Mouse (Mus musculus): ENCODE results near the gene Six4. TPM values are rescaled to one million over a fixed set of nuclear protein-coding genes. Genes with fewer than 3 reads are reported as not detected.
"Not testable (repeated sequence)": the region's sequence is repeated elsewhere in the genome, so short reads cannot be mapped to it uniquely, and the experiment has no call there.

Gene Six4
- polyA plus RNA-seq, 1 experiment, result 0.78 TPM

DNA sequence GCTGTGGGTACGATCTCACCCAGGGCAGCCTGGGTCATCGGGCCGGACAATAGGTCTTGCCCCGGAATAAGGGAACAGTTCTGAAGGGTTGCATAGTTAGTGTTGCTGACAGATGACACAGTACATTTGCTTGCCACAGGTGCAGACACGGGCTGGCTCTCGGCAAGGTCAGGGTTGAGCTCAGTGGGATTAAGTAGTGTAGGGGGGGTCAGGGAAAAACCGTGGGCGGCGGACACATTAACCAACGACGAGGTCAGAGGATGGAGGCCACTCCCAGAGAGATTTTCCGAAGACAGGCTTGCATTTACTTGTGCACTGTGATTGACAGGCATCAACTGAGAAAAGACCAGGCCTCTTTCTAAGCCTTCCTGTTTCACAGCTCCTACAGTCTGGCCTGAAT, 9.5 kb downstream of the Six4 start:
- H3K4me3 ChIP-seq (ENCODE audit: insufficient read depth, low read depth, low read length), result no peak overlapping the region
- 77% methylated on average over 12 of the region's 12 CpGs for WGBS
- H3K27ac ChIP-seq (ENCODE audit: insufficient read depth, low read depth, low read length), result no peak overlapping the region
- H3K36me3 ChIP-seq (ENCODE audit: control insufficient read depth, insufficient read depth, low read length), result no peaks in the 10 kb centered on the region; the same call in 1 of the 2 replicates
- TF ChIP-seq CTCF (conservative IDR thresholded peaks at IDR 0.05; ENCODE audit: insufficient read depth, insufficient read length, low read depth, low read length) (no peak), POLR2A (IDR thresholded peaks at IDR 0.05; ENCODE audit: low read depth, low read length) (no peak)
- H3K27me3 ChIP-seq (replicated peaks; ENCODE audit: control insufficient read depth, insufficient read depth, low read length), result no peaks in the 10 kb centered on the region
- DNase-seq, result no peak
- no peaks in the 10 kb centered on the region; the same call in 1 of the 2 replicates for H3K4me1 ChIP-seq (ENCODE audit: control insufficient read depth, insufficient read depth, low read length)

DNA sequence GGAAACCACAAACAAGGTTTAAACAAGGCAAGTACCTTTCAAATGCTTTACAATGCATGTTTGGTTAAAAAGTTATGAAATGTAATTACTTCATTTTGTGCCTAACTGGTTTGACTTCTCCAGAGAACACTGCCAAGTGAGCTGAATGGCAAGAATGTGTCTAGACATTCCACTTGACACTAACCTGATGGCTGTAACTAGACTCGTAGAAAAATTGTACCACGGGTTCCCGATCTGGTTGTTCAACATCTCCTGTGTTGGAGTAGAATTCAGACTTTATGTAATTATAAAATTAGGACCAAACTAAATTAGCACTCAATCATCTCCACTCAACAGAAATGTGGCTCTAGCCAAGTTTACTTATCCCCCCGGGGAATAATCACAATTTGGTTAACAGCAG, 14.7 kb downstream of the Six4 start:
- no peaks in the 10 kb centered on the region; the same call in 1 of the 2 replicates for H3K36me3 ChIP-seq (ENCODE audit: control insufficient read depth, insufficient read depth, low read length)
- DNase-seq, result peak; percentile 33
- H3K27ac ChIP-seq (ENCODE audit: insufficient read depth, low read depth, low read length), result 0 out of 2 replicates have a peak overlapping the region, but pooled peaks have one; percentile 31
- no peaks in the 10 kb centered on the region for H3K27me3 ChIP-seq (replicated peaks; ENCODE audit: control insufficient read depth, insufficient read depth, low read length)
- WGBS, result 64% methylated on average over 4 of the region's 4 CpGs
- TF ChIP-seq POLR2A (IDR thresholded peaks at IDR 0.05; ENCODE audit: low read depth, low read length), result no peak
- TF ChIP-seq CTCF (conservative IDR thresholded peaks at IDR 0.05; ENCODE audit: insufficient read depth, insufficient read length, low read depth, low read length), result no peak
- no peaks in the 10 kb centered on the region; the same call in 1 of the 2 replicates for H3K4me1 ChIP-seq (ENCODE audit: control insufficient read depth, insufficient read depth, low read length)
- H3K4me3 ChIP-seq (ENCODE audit: insufficient read depth, low read depth, low read length), result no peak overlapping the region

DNA sequence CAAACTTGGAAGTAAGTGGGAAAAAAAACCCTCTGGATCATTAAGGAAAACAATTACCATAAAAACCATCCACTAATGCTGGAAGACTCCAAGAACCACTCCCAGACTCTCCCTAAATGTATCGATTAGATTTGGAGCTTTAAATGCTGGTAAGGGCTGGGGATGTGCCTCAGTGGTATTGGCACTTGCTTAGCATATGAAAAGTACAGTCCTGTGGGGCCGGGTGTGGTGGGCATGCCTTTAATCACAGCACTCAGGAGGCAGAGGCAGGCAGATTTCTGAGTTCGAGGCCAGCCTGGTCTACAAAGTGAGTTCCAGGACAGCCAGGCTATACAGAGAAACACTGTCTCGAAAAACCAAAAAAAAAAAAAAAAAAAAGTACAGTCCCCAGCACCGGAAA, 17.1 kb downstream of the Six4 start:
- H3K27ac ChIP-seq (ENCODE audit: insufficient read depth, low read depth, low read length); DNase-seq; H3K27me3 ChIP-seq (replicated peaks; ENCODE audit: control insufficient read depth, insufficient read depth, low read length); H3K36me3 ChIP-seq (ENCODE audit: control insufficient read depth, insufficient read depth, low read length); H3K4me3 ChIP-seq (ENCODE audit: insufficient read depth, low read depth, low read length); H3K4me1 ChIP-seq (ENCODE audit: control insufficient read depth, insufficient read depth, low read length): not testable (repeated sequence)
- WGBS, result 89% methylated on average over 5 of the region's 5 CpGs

DNA sequence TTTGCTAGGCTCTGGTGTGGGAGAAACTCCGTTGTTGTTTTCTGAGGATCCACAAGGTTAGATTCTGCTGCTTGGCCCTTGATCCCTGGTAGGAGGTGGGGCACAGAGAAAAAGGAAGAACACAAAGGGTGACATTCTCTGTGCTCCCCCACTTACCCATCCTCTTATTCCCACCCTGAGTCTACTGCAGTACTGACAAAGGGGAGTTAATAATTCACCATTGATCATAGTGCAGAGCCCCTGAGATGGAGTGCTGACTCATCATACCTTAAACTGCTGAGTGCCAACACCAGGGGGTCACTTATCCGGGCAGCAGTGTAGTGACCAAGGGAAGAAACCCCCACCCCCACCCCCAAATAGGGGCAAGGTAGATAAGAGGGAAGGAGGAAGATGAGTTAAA, 18.7 kb downstream of the Six4 start:
- Histone ChIP-seq H3K4me1 (ENCODE audit: control insufficient read depth, insufficient read depth, low read length) (no peaks in the 10 kb centered on the region; the same call in 1 of the 2 replicates), H3K27ac (ENCODE audit: insufficient read depth, low read depth, low read length) (no peak overlapping the region), H3K27me3 (replicated peaks; ENCODE audit: control insufficient read depth, insufficient read depth, low read length) (no peaks in the 10 kb centered on the region), H3K36me3 (ENCODE audit: control insufficient read depth, insufficient read depth, low read length) (no peaks in the 10 kb centered on the region), H3K4me3 (ENCODE audit: insufficient read depth, low read depth, low read length) (no peak overlapping the region)
- 24% methylated on average over 2 of the region's 2 CpGs for WGBS
- TF ChIP-seq CTCF (conservative IDR thresholded peaks at IDR 0.05; ENCODE audit: insufficient read depth, insufficient read length, low read depth, low read length), result no peak
- TF ChIP-seq POLR2A (IDR thresholded peaks at IDR 0.05; ENCODE audit: low read depth, low read length), result no peak
- DNase-seq, result no peak

DNA sequence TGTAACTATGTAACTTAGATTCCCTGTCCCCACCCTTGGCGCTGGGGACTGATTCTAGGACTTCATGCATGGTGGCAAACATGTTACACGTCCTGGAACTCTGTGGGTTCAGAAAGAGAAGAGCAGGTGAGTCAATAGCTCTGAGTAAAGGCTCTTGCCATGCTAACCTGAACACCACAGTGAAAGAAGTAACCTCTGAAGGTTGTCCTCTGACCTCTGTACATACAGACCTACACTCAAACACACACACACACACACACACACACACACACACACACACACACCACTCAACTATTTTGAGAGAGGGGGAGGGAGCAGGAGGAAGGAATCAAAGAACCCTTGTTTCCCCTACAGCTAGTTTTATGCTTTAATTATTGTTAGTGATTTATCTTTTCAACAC, 19.1 kb downstream of the Six4 start:
- TF ChIP-seq CTCF (conservative IDR thresholded peaks at IDR 0.05; ENCODE audit: insufficient read depth, insufficient read length, low read depth, low read length) (no peak), POLR2A (IDR thresholded peaks at IDR 0.05; ENCODE audit: low read depth, low read length) (no peak)
- Histone ChIP-seq H3K27me3 (replicated peaks; ENCODE audit: control insufficient read depth, insufficient read depth, low read length) (no peaks in the 10 kb centered on the region), H3K27ac (ENCODE audit: insufficient read depth, low read depth, low read length) (no peak overlapping the region), H3K4me3 (ENCODE audit: insufficient read depth, low read depth, low read length) (no peak overlapping the region), H3K36me3 (ENCODE audit: control insufficient read depth, insufficient read depth, low read length) (no peaks in the 10 kb centered on the region), H3K4me1 (ENCODE audit: control insufficient read depth, insufficient read depth, low read length) (no peaks in the 10 kb centered on the region; the same call in 1 of the 2 replicates)
- DNase-seq, result no peak
- 85% methylated on average over 2 of the region's 2 CpGs for WGBS

DNA sequence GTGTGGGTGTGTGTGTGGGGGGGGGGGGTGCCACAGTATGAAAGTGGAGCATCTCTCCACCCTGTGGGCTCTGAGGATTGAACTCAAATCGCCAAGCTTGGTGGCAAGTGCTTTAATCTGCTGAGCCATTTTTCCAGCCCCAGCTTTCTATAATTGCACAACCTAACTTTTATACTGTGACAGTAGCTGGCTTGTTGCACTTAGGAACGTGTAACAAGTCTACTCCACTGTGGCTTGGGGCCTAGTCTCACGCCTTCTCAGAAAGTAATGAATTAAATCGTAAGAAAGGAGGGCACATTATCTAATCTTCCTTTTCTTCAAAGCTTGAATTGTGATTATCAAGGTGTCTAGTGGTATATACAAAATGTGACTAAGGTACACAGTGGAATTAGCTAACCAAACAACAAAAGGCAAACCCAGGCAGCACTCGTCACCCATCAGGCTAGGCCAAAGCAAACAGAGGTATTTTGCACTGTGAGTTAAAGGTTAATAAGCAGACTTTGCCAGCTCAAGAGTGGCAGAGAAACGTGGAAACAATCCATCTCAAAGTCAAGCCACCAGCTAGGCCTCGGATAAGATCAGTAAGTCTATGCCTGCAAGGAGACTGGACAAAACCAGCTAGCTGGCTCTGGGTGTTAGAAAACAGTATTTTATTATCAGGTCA, 22.5 kb downstream of the Six4 start:
- 57% methylated on average over 7 of the region's 7 CpGs for WGBS
- TF ChIP-seq POLR2A (IDR thresholded peaks at IDR 0.05; ENCODE audit: low read depth, low read length) (no peak), CTCF (conservative IDR thresholded peaks at IDR 0.05; ENCODE audit: insufficient read depth, insufficient read length, low read depth, low read length) (no peak)
- Histone ChIP-seq H3K27me3 (replicated peaks; ENCODE audit: control insufficient read depth, insufficient read depth, low read length) (no peaks in the 10 kb centered on the region), H3K36me3 (ENCODE audit: control insufficient read depth, insufficient read depth, low read length) (no peaks in the 10 kb centered on the region), H3K4me1 (ENCODE audit: control insufficient read depth, insufficient read depth, low read length) (no peaks in the 10 kb centered on the region), H3K4me3 (ENCODE audit: insufficient read depth, low read depth, low read length) (no peak overlapping the region), H3K27ac (ENCODE audit: insufficient read depth, low read depth, low read length) (0 out of 2 replicates have a peak overlapping the region, but pooled peaks have one; percentile 33)
- DNase-seq, result peak; percentile 71

DNA sequence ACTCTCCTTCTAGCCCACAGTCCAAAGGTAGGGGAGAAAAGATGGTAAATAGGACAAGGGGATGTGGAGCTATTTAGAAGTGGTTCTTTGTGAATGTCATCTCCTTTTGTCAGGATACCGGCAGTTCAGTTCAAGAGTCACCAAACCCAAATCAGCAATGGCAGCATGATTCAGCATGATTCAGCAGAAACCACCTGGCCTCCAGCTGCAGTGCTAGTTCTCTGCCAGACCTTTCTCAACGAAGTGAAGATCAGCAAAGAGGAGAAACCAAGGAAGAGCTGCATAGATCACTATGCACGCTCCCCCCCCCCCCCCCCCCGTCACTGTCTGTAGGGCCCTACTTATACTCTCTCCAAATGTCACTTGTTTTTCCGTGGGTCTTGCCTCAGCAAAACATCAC, 24.3 kb downstream of the Six4 start:
- Histone ChIP-seq H3K27ac (ENCODE audit: insufficient read depth, low read depth, low read length) (no peak overlapping the region), H3K27me3 (replicated peaks; ENCODE audit: control insufficient read depth, insufficient read depth, low read length) (no peaks in the 10 kb centered on the region), H3K36me3 (ENCODE audit: control insufficient read depth, insufficient read depth, low read length) (no peaks in the 10 kb centered on the region), H3K4me1 (ENCODE audit: control insufficient read depth, insufficient read depth, low read length) (no peaks in the 10 kb centered on the region), H3K4me3 (ENCODE audit: insufficient read depth, low read depth, low read length) (no peak overlapping the region)
- 65% methylated on average over 5 of the region's 5 CpGs for WGBS
- no peak for TF ChIP-seq POLR2A (IDR thresholded peaks at IDR 0.05; ENCODE audit: low read depth, low read length)
- no peak for TF ChIP-seq CTCF (conservative IDR thresholded peaks at IDR 0.05; ENCODE audit: insufficient read depth, insufficient read length, low read depth, low read length)
- DNase-seq, result no peak
